Mouse (Mus musculus): ENCODE data around the gene Senp6.

GRCm38 (mm10) chr9:80037262-80037996, 29.3 kb upstream of the Senp6 start:
- TF ChIP-seq CTCF (IDR thresholded peaks at IDR 0.05; ENCODE audit: low read depth, low read length): no peak
- no peak for TF ChIP-seq TAL1 (conservative IDR thresholded peaks at IDR 0.05; ENCODE audit: low read depth, low read length)
- TF ChIP-seq GATA2 (IDR thresholded peaks at IDR 0.05; ENCODE audit: borderline replicate concordance, low read depth, low read length): no peak
- no peak for TF ChIP-seq GATA1 (IDR thresholded peaks at IDR 0.05; ENCODE audit: borderline replicate concordance, low read length)
- TF ChIP-seq POLR2AphosphoS5 (IDR thresholded peaks at IDR 0.05; ENCODE audit: insufficient replicate concordance, low read depth, low read length): no peak

Data from G1E (cell line).